Comparison of ENCODE assay signal across 1 mouse cellular context in genomic region chr16:95434434-95434833, GRCm38 (mm10).
A peak's percentile ranks its signal among the peaks of the same experiment; 100 is the strongest.
TF ChIP-seq lines count a peak whose summit lies in the region.

No protein-coding gene starts in this region.

TF ChIP-seq in MEL, 35 proteins besides CTCF, POLR2A, EP300 and RAD21 (continued from another document):
- TF ChIP-seq BHLHE40 (IDR thresholded peaks at IDR 0.05; ENCODE audit: borderline replicate concordance, low read depth, low read length): no peak
- 0 out of 2 replicates have a peak, but pooled peaks have one; percentile 3 for TF ChIP-seq SMC3 (IDR thresholded peaks at IDR 0.05; ENCODE audit: low read depth, low read length)
- no peak for TF ChIP-seq CHD2 (IDR thresholded peaks at IDR 0.05; ENCODE audit: low read length)
- TF ChIP-seq HCFC1 (IDR thresholded peaks at IDR 0.05; ENCODE audit: low read depth, low read length): peak; percentile 55; the same call in 1 of the 2 replicates
- no peak for TF ChIP-seq ZNF384 (IDR thresholded peaks at IDR 0.05; ENCODE audit: low read depth, low read length)
- TF ChIP-seq RCOR1 (IDR thresholded peaks at IDR 0.05; ENCODE audit: low read depth, low read length): peak; percentile 76
- TF ChIP-seq POLR2AphosphoS2 (IDR thresholded peaks at IDR 0.05; ENCODE audit: low read length): no peak
